Mouse (Mus musculus) layer of hippocampus, adult 9-10 months (tissue): ENCODE results near the gene Mptx1.
"Not testable (repeated sequence)": the region's sequence is repeated elsewhere in the genome, so short reads cannot be mapped to it uniquely, and the experiment has no call there.

Experiments
- DNase-seq: peaks from one replicate; pipeline ENCODE4 v3.0.0; 2022; ENCODE audit warnings: low spot score

The Mptx1 gene

GRCm38 (mm10) chr1:174330218-174330617 lies at the start of gene Mptx1:
TSS of gene Mptx1 (plus strand) at chr1:174330518.
- no peak for DNase-seq

GRCm38 (mm10) chr1:174303162-174303561 lies 27.2 kb upstream of the Mptx1 start:
- DNase-seq, result no peak

GRCm38 (mm10) chr1:174317308-174317707 lies 13.0 kb upstream of the Mptx1 start:
- DNase-seq, result no peak

GRCm38 (mm10) chr1:174353636-174354035 lies 23.3 kb downstream of the Mptx1 start:
- not testable (repeated sequence) for DNase-seq

- DNase-seq, result no peak
Measured at GRCm38 (mm10) chr1:174354640-174355039, 24.3 kb downstream of the Mptx1 start.

- DNase-seq, result no peak
Measured at GRCm38 (mm10) chr1:174364882-174365451, 34.6 kb downstream of the Mptx1 start, which contains the start of gene Olfr417. TSS of gene Olfr417 (plus strand) at chr1:174365122.

- DNase-seq, result no peak
Measured at GRCm38 (mm10) chr1:174373799-174374198, 43.5 kb downstream of the Mptx1 start.
